Mouse (Mus musculus) thymus, adult 2 months (tissue): ENCODE results near the gene Glb1l2.

Source experiments
- CTCF ChIP-seq: fragments of 200-500 bp; IDR thresholded peaks from 2 replicates; pipeline ENCODE4 v1.5.1; 2012; ENCODE audit warnings: mild to moderate bottlenecking, control low read depth, low read length, moderate library complexity, borderline replicate concordance; ENCODE audit not compliant: control insufficient read depth, poor library complexity, insufficient read depth; ENCODE audit errors: extremely low read depth
- POLR2A ChIP-seq: fragments of 200-500 bp; IDR thresholded peaks from 2 replicates; pipeline ENCODE4 v1.6.1; 2012; ENCODE audit warnings: mild to moderate bottlenecking, low read length, control low read depth, moderate library complexity; ENCODE audit not compliant: control insufficient read depth, poor library complexity, insufficient read depth; ENCODE audit errors: extremely low read depth

GRCm38 (mm10) chr9:26737116-26737515 lies 69.2 kb downstream of the Glb1l2 start:
- no peak for TF ChIP-seq CTCF
- no peak for TF ChIP-seq POLR2A
